In the genomic region with DNA sequence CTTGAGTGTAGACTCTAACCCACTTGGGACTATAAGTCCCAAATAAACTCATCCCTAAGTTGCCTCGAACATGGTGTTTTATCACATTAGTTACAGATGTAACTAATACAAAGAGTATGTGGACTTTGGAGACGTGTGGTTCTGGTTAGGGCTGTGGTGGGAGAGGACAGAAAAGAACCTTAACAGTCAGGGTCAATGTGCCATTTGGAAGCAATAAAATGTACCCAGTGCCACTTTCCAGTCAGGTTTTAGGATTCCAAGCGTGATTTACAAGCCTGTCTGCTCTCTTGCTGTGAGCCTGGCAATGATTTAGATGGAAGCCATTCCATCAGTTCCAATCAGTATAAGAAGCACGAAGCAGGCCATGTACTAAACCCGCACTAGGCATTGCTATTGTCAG, we compare ENCODE assay signal across 23 mouse cellular contexts.
DNase-seq lines count a peak whose midpoint lies in the region; ATAC-seq and TF ChIP-seq lines count a peak whose summit lies in the region.
"Had no signal": no experiment of that assay in that cellular context is flagged by ENCODE, and none has a peak within 500 bp of the region (broad histone marks: within the 10 kb centered on the region; RNA-seq: fewer than 3 reads in every experiment).

No protein-coding gene starts in this region.

- H3K4me1 ChIP-seq in limb, embryonic 13.5 days, result no peaks in the 10 kb centered on the region
- H3K4me1 ChIP-seq in midbrain, postnatal 0 days (ENCODE audit: insufficient read depth, low read length), result no peaks in the 10 kb centered on the region
- H3K4me1 ChIP-seq: embryonic facial prominence, embryonic 13.5 days; forebrain, embryonic 13.5 days; hindbrain, embryonic 12.5 days had no signal

- TF ChIP-seq CTCF in midbrain, postnatal 0 days (IDR thresholded peaks at IDR 0.05), result no peak

- no peak overlapping the region for H3K4me3 ChIP-seq in limb, embryonic 13.5 days
- no peak overlapping the region for H3K4me3 ChIP-seq in midbrain, postnatal 0 days (ENCODE audit: low read depth, low read length)
- H3K4me3 ChIP-seq: embryonic facial prominence, embryonic 13.5 days; forebrain, embryonic 13.5 days; hindbrain, embryonic 12.5 days had no signal

- no peak overlapping the region for H3K9ac ChIP-seq in limb, embryonic 13.5 days
- no peak overlapping the region for H3K9ac ChIP-seq in midbrain, postnatal 0 days (replicated peaks; ENCODE audit: low read length, poor library complexity, severe bottlenecking)
- H3K9ac ChIP-seq: embryonic facial prominence, embryonic 13.5 days; forebrain, embryonic 13.5 days; forebrain, postnatal 0 days; hindbrain, embryonic 12.5 days had no signal

- H3K27ac ChIP-seq in limb, embryonic 13.5 days, result no peak overlapping the region
- no peak overlapping the region for H3K27ac ChIP-seq in midbrain, postnatal 0 days (ENCODE audit: low read depth, low read length)
- H3K27ac ChIP-seq: embryonic facial prominence, embryonic 13.5 days; forebrain, embryonic 13.5 days; hindbrain, embryonic 12.5 days; hindbrain, postnatal 0 days had no signal

- no peaks in the 10 kb centered on the region for H3K36me3 ChIP-seq in limb, embryonic 13.5 days
- H3K36me3 ChIP-seq in midbrain, postnatal 0 days (ENCODE audit: insufficient read depth, low read length), result no peaks in the 10 kb centered on the region
- H3K36me3 ChIP-seq: embryonic facial prominence, embryonic 13.5 days; G1E; hindbrain, embryonic 12.5 days had no signal

- no peaks in the 10 kb centered on the region for H3K9me3 ChIP-seq in limb, embryonic 13.5 days
- H3K9me3 ChIP-seq in midbrain, postnatal 0 days (ENCODE audit: low read length), result no peaks in the 10 kb centered on the region
- H3K9me3 ChIP-seq: embryonic facial prominence, embryonic 13.5 days; forebrain, embryonic 13.5 days; hindbrain, embryonic 12.5 days had no signal

- peak; percentile 25 for DNase-seq in embryo, embryonic 10 days (ENCODE audit: low spot score)
- DNase-seq in embryo, embryonic 9.5 days (ENCODE audit: extremely low spot score), result no peak
- peak; percentile 66 for DNase-seq in hindlimb bud, embryonic 11.5 days (ENCODE audit: extremely low spot score, low read depth, low spot score)
- no peak for DNase-seq in midbrain, postnatal 0 days (ENCODE audit: low spot score)
- DNase-seq in right cerebral cortex, postnatal 36 days (ENCODE audit: low spot score in 2 of 2), result no peak
- DNase-seq in kidney, adult 18-20 months, result no peak
- DNase-seq: adrenal gland, adult 8-10 months; B cell, adult 2 months; cerebellum, adult 11 months; cerebellum, adult 8-10 months; cerebellum, postnatal 14 days; forebrain, postnatal 0 days; gastrocnemius, postnatal 36 days; heart, adult 11 months; heart, postnatal 10 days; heart, postnatal 4 days had no signal

- no peak overlapping the region for H3K4me2 ChIP-seq in limb, embryonic 13.5 days (replicated peaks)
- H3K4me2 ChIP-seq in midbrain, postnatal 0 days (ENCODE audit: low read depth, low read length, poor library complexity, severe bottlenecking), result no peak overlapping the region
- H3K4me2 ChIP-seq: embryonic facial prominence, embryonic 13.5 days; forebrain, embryonic 13.5 days; hindbrain, embryonic 12.5 days had no signal

- 17% methylated on average over 5 of the region's 5 CpGs for WGBS in limb, embryonic 13.5 days
- 80% methylated on average over 5 of the region's 5 CpGs for WGBS in midbrain, postnatal 0 days

- no peaks in the 10 kb centered on the region for H3K27me3 ChIP-seq in limb, embryonic 13.5 days
- H3K27me3 ChIP-seq in midbrain, postnatal 0 days (ENCODE audit: insufficient read depth, low read length), result no peaks in the 10 kb centered on the region
- H3K27me3 ChIP-seq: embryonic facial prominence, embryonic 13.5 days; forebrain, embryonic 13.5 days; hindbrain, embryonic 12.5 days had no signal

- ATAC-seq in limb, embryonic 13.5 days (ENCODE audit: low FRiP score, low read depth), result peak; percentile 43; the same call in 1 of the 2 replicates
- ATAC-seq in midbrain, postnatal 0 days (ENCODE audit: low FRiP score), result no peak
- ATAC-seq: CD4-positive, CD25-positive, alpha-beta regulatory T cell, adult 4 months; forebrain, embryonic 13.5 days; forebrain, postnatal 0 days; hindbrain, postnatal 0 days had no signal

Comparison
In these comparisons a context has a peak if more than half of its experiments do, and no peak if none do; other contexts are left out.
1. DNase-seq: peak in embryo, embryonic 10 days (single experiment) and hindlimb bud, embryonic 11.5 days (single experiment); none in embryo, embryonic 9.5 days (single experiment), midbrain, postnatal 0 days (single experiment), right cerebral cortex, postnatal 36 days (0 of 2) and kidney, adult 18-20 months (single experiment).